Mouse (Mus musculus): ENCODE results near the gene Galk2. TPM values are rescaled to one million over a fixed set of nuclear protein-coding genes. Genes with fewer than 3 reads are reported as not detected.

Gene Galk2
- polyA plus RNA-seq, 1 experiment from 2014 or later = 27.0 TPM

Other genes with a start within 250 kb of the Galk2 start
- gene Cep152, start 234.0 kb upstream of the Galk2 start, polyA plus RNA-seq (2015; fragmentation: Nextera tagmentation; extraction: Ambion mirVana) = 5.9 and 6.6 TPM in 2 replicates
- 271 and 288 TPM in 2 replicates for gene Eid1, start 186.0 kb upstream of the Galk2 start, polyA plus RNA-seq (2015; fragmentation: Nextera tagmentation; extraction: Ambion mirVana)
- gene Shc4, start 135.0 kb upstream of the Galk2 start, polyA plus RNA-seq (2015; fragmentation: Nextera tagmentation; extraction: Ambion mirVana) = 0.57 and 1.1 TPM in 2 replicates
- gene Secisbp2l, start 76.2 kb upstream of the Galk2 start, polyA plus RNA-seq (2015; fragmentation: Nextera tagmentation; extraction: Ambion mirVana) = 25.2 and 25.4 TPM in 2 replicates
- 69.9 and 73.8 TPM in 2 replicates for gene Cops2, start within 50 bp of the Galk2 start, polyA plus RNA-seq (2015; fragmentation: Nextera tagmentation; extraction: Ambion mirVana)
- 0.93 and 1.4 TPM in 2 replicates for gene Fgf7, start 175.5 kb downstream of the Galk2 start, polyA plus RNA-seq (2015; fragmentation: Nextera tagmentation; extraction: Ambion mirVana)